Mouse (Mus musculus) frontal cortex, adult (tissue): ENCODE measurements at regions not wholly inside any gene's neighbourhood (a gene's known extent, or its start where the extent isn't known, plus 50 kb on each side); places are given as distances from the start of the nearest gene placed in this dataset.
A peak's percentile ranks its signal among the peaks of the same experiment; 100 is the strongest.

ENCODE experiments used
- ATAC-seq: cut with Nextera tagmentation; 2 replicates; pipeline ENCODE4 v1.9.2; 2017; ENCODE audit warnings: mild to moderate bottlenecking, moderate library complexity, mixed read lengths; ENCODE audit not compliant: low TSS enrichment

DNA sequence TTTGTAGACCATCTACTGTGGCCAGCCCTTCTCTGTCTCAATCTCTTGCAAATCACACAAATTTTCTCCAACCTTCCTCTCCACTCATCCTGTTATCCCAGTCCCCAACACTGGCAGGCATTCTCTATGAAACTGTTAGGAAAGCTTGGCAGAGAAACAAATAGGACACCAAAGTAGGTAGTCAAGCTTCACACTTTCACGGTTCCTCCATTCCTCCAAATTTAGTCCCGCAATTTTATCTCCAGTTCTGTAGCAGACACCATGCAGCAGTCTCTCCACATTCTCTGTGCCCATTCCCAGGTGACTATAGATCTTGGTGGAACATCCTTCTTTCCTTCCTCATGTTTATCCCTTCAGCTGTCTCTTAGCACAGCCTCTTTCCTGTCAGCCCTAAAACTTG is 856.9 kb downstream of the Zpld1 start:
- peak; percentile 100 for ATAC-seq

DNA sequence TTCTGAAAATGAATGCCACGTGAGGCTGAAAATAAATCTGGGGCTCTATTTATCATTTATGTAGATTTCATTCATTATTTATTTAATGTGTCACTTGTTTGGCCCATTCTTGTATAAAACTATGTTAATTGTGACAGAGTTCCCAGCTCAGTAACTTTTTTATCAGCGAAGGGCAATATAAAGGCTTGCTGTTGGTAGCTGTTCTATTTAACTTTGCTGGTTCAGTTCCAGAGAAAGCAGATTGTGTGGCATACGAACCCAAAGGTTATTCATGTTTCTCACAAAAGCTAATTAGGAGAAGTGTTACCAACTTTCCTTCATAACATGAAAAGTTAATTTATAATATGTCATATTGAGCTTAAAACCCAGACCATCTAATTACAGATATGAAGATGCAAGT is 891.1 kb downstream of the Zpld1 start:
- ATAC-seq: no peak

GRCm38 (mm10) chr16:54384019-54384418 is 913.8 kb downstream of the Zpld1 start:
- peak; percentile 67 for ATAC-seq

DNA sequence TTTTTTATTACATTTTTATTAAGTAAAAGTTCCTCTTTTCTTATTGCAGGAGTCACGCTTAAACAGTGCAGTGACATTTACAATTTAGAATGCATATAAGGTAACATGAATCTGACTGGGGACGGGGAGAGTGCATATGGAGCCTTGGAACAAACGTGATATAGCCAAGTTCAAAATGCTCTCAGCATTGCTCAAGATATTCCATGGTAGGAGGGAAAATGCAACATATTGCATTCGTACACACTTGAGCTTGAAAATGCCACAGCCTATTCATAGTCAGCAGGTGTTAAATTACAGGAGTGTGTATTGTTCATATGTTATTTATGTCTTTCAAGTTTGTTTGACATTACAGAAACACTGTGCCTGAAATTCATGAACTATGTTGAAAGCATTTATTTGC is 922.8 kb downstream of the Zpld1 start:
- peak; percentile 86 for ATAC-seq

DNA sequence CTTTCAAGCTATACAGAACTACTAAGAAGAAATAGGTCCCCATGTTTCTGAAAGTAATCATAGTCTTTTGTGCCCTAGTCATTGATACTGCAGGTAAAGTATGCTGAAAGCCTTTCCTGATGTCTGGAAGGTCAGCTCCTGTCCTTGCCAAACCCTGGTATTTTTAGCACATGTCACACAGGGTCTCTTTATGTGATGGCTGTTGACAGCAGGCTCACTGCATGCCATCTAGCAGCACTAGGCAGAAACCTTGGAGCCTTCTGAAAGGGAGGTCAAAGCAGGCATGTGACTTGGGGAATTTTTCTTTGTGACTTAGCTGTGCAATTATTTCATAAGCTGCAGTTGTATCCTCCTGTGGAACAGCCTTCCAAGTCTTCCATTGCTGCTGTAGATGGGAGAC is 943.4 kb downstream of the Zpld1 start:
- no peak for ATAC-seq

DNA sequence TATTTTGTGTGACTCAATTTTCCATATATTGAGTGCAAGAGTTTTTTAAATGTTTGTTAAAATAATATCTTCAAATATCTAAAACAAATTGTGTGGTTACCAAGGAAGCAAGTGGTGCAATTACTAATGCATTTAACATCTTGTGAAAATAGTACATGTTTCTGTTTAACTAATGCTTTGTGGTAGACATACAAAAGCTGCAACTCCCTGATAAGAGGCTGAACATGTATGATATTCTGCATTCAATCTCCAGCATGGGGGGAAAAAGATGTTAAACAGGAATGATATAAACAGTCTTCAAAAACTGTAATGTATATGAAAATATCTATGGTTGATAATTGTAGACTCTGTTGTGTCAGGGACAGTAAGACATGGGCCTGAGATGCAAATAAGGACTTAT is 949.0 kb downstream of the Zpld1 start:
- ATAC-seq: no peak

- ATAC-seq: no peak
Observed at GRCm38 (mm10) chr16:54346086-54346789, 951.5 kb downstream of the Zpld1 start.
